Mouse (Mus musculus) small intestine, adult 2 months (tissue): ENCODE measurements around the gene Tmub2. TPM values are rescaled to one million over a fixed set of nuclear protein-coding genes. Genes with fewer than 3 reads are reported as not detected.
A peak's percentile ranks its signal among the peaks of the same experiment; 100 is the strongest.

Experiments
- H3K27ac ChIP-seq: fragments of 200-500 bp; 2 replicates; pipeline ENCODE4 v1.5.1; 2012; ENCODE audit warnings: low read depth, low read length, control low read depth, inconsistent platforms; ENCODE audit not compliant: insufficient read depth
- H3K27me3 ChIP-seq: fragments of 200-500 bp; 2 replicates; pipeline ENCODE4 v1.6.1; 2012; ENCODE audit warnings: mild to moderate bottlenecking, moderate library complexity, low read length, inconsistent platforms; ENCODE audit not compliant: control insufficient read depth, insufficient read depth
- H3K36me3 ChIP-seq: fragments of 200-500 bp; 2 replicates; pipeline ENCODE4 v1.6.1; 2012; ENCODE audit warnings: mild to moderate bottlenecking, low read length, control low read depth, inconsistent platforms; ENCODE audit not compliant: control insufficient read depth, insufficient read depth
- H3K4me1 ChIP-seq: fragments of 200-500 bp; 2 replicates; pipeline ENCODE4 v1.6.1; 2012; ENCODE audit warnings: low read length, inconsistent platforms, mixed read lengths; ENCODE audit not compliant: control insufficient read depth, insufficient read depth, insufficient read length
- H3K4me3 ChIP-seq: fragments of 200-500 bp; 2 replicates; pipeline ENCODE4 v1.5.1; 2012; ENCODE audit warnings: low read depth, mild to moderate bottlenecking, control low read depth, inconsistent platforms, low read length, moderate library complexity
- CTCF ChIP-seq: fragments of 200-500 bp; IDR thresholded peaks from 2 replicates; pipeline ENCODE4 v1.5.1; 2012; ENCODE audit warnings: low read depth, mild to moderate bottlenecking, control low read depth, inconsistent platforms, low read length, moderate library complexity, mixed read lengths; ENCODE audit not compliant: insufficient replicate concordance, insufficient read length; ENCODE audit errors: extremely low read depth
- POLR2A ChIP-seq: fragments of 200-500 bp; IDR thresholded peaks from 2 replicates; pipeline ENCODE4 v1.6.1; 2012; ENCODE audit warnings: low read depth, mild to moderate bottlenecking, control low read depth, inconsistent platforms, low read length, moderate library complexity
- WGBS: fragments of 180-500 bp; shearing (Covaris S2); methylation state at CpG from one replicate; pipeline ENCODE4 v1.1.7; 2018; 5-methylcytosine and 5-hydroxymethylcytosine counted together
- polyA plus RNA-seq: library from polyadenylated mRNA; depleted of rRNA; stranded (reverse); fragments of >200 nt; gene quantifications from 2 replicates; pipeline ENCODE4 v1.2.3, GENCODE M21; 2012

Tmub2 gene
- polyA plus RNA-seq, 1 experiment, result 60.2 TPM

DNA sequence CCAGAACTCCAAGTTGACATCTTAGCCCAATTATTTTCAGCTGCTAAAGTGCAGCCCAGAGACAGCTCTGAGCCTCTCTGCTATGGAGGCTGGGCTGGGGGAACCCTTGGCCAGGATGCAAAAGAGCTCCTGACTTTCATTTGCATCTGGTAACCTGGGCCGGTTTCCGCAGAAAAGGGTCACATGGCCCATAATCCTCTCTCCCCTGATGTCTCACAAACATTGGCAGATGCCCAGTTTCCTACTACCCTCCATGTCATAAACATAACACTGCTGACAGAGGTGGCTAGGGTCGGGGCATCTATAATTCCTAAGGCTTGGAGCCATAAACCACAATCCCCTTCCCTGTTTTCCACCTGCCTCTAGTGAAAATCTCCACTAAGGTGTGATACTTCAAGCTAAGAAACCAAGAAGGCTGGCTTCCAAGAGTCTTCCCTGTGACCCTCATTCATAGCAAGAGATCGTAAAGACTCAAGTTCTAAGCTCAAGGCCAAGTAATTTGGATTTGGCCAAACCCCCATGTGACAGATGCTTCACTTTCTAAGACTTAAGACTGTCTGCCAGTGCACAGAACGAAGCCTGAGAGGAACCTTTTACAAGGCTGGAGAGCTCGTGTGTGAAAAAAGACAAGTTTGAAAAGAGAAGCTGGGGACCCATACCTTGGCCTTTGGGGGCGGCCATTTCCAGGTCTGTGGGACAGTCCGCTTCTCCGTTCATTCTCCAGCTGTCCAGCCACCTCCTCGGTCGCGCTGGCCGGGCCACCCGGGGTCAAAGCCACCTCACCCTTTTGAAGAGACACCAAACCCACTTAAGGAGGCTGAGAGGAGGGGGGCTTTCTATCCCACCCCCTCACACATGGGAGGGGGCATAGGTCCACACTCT lies 31.2 kb downstream of the Tmub2 start:
- peaks cover 19% of the 10 kb centered on the region for H3K4me1 ChIP-seq
- H3K36me3 ChIP-seq, result peaks cover 26% of the 10 kb centered on the region
- H3K27me3 ChIP-seq, result no peaks in the 10 kb centered on the region
- TF ChIP-seq POLR2A (peak; percentile 23; the same call in 1 of the 2 replicates), CTCF (no peak)
- peak overlapping the region; percentile 100 for H3K4me3 ChIP-seq
- 5% methylated on average over 14 of the region's 14 CpGs for WGBS
- peak overlapping the region; percentile 51 for H3K27ac ChIP-seq

GRCm38 (mm10) chr11:102316572-102317297 lies 32.0 kb downstream of the Tmub2 start:
- Histone ChIP-seq H3K36me3 (peaks cover 26% of the 10 kb centered on the region), H3K27me3 (no peaks in the 10 kb centered on the region), H3K4me3 (peak overlapping the region; percentile 100), H3K4me1 (peaks cover 14% of the 10 kb centered on the region), H3K27ac (peak overlapping the region; percentile 100)
- TF ChIP-seq POLR2A (peak; percentile 53; the same call in 1 of the 2 replicates), CTCF (no peak)
- WGBS, result under 1% methylated on average over 77 of the region's 80 CpGs

DNA sequence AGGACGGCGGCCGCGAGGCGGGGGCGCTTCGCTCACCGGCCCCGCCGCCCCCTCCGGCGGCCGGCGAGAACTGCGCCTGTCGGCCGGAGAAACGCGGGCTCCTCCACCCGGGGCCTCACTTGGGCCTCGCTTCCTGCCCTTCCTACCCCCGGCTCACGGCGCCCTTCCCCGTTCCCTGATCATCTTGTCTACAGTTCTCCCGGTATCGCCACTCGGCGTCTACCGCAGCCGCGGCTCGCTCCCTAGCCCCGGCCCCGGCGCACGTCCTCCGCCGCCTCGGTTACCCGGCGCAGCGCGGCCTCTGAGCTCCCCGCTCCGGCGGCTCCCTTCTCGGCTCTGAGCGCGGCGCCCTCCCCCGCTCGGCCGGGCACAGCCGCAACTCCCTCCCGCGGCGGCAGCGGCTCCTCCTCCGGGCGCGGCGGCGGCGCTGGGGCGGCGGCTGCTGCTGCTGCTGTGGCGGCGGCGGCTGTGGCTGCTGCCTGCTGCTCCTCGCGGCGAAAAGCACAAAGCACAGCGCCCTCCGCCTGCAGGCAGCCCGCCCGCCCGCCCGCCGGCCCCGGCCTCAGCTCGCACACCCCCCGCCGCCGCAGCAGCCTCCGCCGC lies 32.7 kb downstream of the Tmub2 start:
- peak overlapping the region; percentile 100 for H3K27ac ChIP-seq
- WGBS, result under 1% methylated on average over 80 of the region's 87 CpGs
- peaks cover 14% of the 10 kb centered on the region for H3K4me1 ChIP-seq
- TF ChIP-seq CTCF (peak; percentile 18; the same call in 1 of the 2 replicates), POLR2A (no peak)
- H3K4me3 ChIP-seq, result peak overlapping the region; percentile 100
- peaks cover 26% of the 10 kb centered on the region for H3K36me3 ChIP-seq
- H3K27me3 ChIP-seq, result no peaks in the 10 kb centered on the region

DNA sequence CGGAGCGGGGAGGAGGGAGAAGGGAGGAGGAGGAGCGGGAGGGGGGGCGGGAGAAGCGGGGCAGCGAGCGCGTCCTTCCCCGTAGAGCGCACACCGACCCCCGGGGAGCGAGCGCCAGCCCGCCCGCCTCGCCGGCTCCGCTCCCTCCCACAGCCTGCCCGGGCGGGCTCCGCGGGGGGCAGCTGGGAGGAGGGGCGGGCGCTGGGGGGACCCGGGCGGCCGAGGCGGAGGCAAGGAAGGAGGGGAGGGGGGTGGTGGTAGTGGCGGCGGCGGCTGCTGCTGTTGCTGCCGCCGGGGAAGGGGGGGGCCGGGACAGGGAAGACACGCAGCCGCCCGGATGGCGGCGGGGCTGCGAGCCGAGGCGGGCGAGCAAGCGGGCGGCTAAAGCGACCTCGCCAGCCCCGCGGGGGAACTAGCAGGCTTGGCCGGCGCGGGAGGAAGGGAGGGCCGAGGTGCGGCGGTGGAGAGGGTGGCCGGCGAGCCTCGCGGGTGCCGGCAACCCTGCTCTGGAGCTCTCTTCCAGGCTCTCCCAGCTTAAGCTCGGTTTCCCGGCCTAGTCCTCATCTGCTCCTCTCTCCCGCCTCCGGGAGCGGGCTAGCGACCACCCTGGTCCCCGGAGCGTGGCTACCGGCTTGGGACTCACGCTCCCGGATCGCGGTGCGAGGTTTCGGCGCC lies 33.3 kb downstream of the Tmub2 start:
- WGBS, result under 1% methylated on average over 52 of the region's 77 CpGs
- peak overlapping the region; percentile 97 for H3K27ac ChIP-seq
- H3K36me3 ChIP-seq, result peaks cover 19% of the 10 kb centered on the region
- peak; percentile 4; the same call in 1 of the 2 replicates for TF ChIP-seq POLR2A
- no peak for TF ChIP-seq CTCF
- no peaks in the 10 kb centered on the region for H3K27me3 ChIP-seq
- H3K4me1 ChIP-seq, result peaks cover 14% of the 10 kb centered on the region
- peak overlapping the region; percentile 100 for H3K4me3 ChIP-seq

- no peaks in the 10 kb centered on the region for H3K27me3 ChIP-seq
- WGBS, result under 1% methylated on average over 81 of the region's 84 CpGs
- H3K4me3 ChIP-seq, result peak overlapping the region; percentile 100
- peaks cover 12% of the 10 kb centered on the region for H3K36me3 ChIP-seq
- peaks cover 14% of the 10 kb centered on the region for H3K4me1 ChIP-seq
- TF ChIP-seq POLR2A, result no peak
- TF ChIP-seq CTCF, result no peak
- H3K27ac ChIP-seq, result peak overlapping the region; percentile 97
Observed at GRCm38 (mm10) chr11:102318576-102319409, 34.1 kb downstream of the Tmub2 start.

DNA sequence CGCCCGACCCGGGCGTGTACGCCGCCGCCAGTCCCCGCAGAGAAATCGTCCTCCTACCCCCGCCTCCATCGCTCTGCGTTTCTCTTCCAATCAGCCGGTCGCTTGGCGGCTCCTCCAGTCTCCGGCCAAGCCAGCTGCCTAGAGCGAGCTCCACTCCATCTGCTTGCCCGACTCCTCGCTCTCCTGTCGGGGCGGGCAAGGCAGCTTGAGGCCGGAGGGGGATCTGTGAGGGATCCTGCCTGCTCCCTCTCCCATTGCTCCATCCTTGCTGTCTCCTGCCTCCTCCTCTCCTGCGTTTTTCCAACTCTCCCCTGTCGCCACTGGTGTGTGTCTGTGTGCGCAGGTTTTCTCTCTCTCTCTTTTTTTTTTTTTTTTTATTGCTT lies 34.7 kb downstream of the Tmub2 start, which contains the start of gene Ubtf:
Ubtf (minus strand) TSS at position 333 of the 383 bp plus-strand sequence.
- TF ChIP-seq POLR2A (0 out of 2 replicates have a peak, but pooled peaks have one; percentile 40), CTCF (no peak)
- under 1% methylated on average over 25 of the region's 25 CpGs for WGBS
- Histone ChIP-seq H3K36me3 (peaks cover 6% of the 10 kb centered on the region), H3K27me3 (no peaks in the 10 kb centered on the region), H3K4me3 (peak within 1 kb of the TSS; percentile 100), H3K27ac (peak within 1 kb of the TSS; percentile 97), H3K4me1 (peaks cover 14% of the 10 kb centered on the region)
